Mouse (Mus musculus): Measurements from ENCODE around the gene Dlgap4. TPM values are rescaled to one million over a fixed set of nuclear protein-coding genes. Genes with fewer than 3 reads are reported as not detected.

Gene Dlgap4
- polyA plus RNA-seq, 1 experiment, result 40.7 TPM

DNA sequence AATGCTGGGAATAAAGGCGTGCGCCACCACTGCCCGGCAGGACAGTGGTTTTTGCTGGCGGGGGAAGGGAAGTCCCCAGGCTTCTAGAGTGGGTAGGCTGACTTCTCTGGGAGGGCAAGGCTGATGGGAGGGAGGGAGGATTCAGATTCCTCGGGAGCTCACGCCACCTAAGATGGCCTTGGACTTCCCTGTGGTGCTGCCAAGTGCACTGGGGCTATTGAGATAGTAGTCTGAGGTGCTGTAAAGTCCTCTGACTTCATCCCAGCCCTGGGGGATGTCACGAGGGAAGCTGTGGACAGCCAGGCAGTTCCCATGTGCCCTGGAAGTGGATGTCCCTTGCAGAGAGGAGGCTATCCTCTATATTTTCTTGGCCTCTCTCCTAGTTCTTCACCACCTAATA, 124.5 kb downstream of the Dlgap4 start:
- Histone ChIP-seq H3ac (ENCODE audit: control insufficient read depth, insufficient read length, low read depth) (no peak overlapping the region), H3K79me2 (ENCODE audit: control insufficient read depth, insufficient read depth) (peaks cover 100% of the 10 kb centered on the region), H3K79me3 (ENCODE audit: low read depth) (peaks cover 72% of the 10 kb centered on the region), H3K36me3 (ENCODE audit: control insufficient read depth, insufficient read depth) (no peaks in the 10 kb centered on the region), H3K27me3 (ENCODE audit: control insufficient read depth, insufficient read depth, insufficient read length) (no peaks in the 10 kb centered on the region), H3K4me3 (ENCODE audit: insufficient read depth, poor library complexity, severe bottlenecking) (no peak overlapping the region)
- TF ChIP-seq MAX (IDR thresholded peaks at IDR 0.05) (no peak), MYOD1 (IDR thresholded peaks at IDR 0.05; ENCODE audit: control insufficient read depth, insufficient read length, low read depth) (no peak), CEBPB (IDR thresholded peaks at IDR 0.05; ENCODE audit: low read depth) (no peak), MYOG (IDR thresholded peaks at IDR 0.05; ENCODE audit: control insufficient read depth, extremely low read depth, insufficient read length) (no peak), CTCF (IDR thresholded peaks at IDR 0.05; ENCODE audit: control insufficient read depth, insufficient read depth, insufficient read length) (no peak), FOSL1 (IDR thresholded peaks at IDR 0.05; ENCODE audit: insufficient read depth, low read length, poor library complexity, severe bottlenecking) (no peak), USF1 (IDR thresholded peaks at IDR 0.05; ENCODE audit: low read depth) (no peak)

DNA sequence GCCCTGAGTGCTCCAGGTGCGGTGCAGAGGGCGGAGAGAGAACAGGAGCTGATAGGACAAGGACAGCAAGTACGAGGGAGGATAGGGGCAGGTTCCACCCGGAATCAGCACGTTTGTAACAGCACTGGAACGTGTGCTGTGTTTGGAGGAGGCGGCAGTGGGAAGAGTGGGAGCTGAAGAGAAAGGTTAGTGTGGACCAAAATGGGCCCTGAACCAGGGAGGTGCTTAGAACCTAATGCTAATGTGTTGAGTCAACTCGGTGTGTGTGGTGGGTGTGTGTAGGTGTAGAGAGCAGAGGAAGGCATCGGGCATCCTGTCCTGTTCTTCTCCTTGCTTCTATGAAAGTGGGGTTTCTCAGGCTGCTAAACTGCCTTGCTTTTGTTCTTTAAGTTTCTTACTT, 127.8 kb downstream of the Dlgap4 start:
- no peak overlapping the region for H3K4me3 ChIP-seq (ENCODE audit: insufficient read depth, poor library complexity, severe bottlenecking)
- H3K79me2 ChIP-seq (ENCODE audit: control insufficient read depth, insufficient read depth), result peaks cover 97% of the 10 kb centered on the region
- H3K27me3 ChIP-seq (ENCODE audit: control insufficient read depth, insufficient read depth, insufficient read length), result no peaks in the 10 kb centered on the region
- peaks cover 5% of the 10 kb centered on the region for H3K36me3 ChIP-seq (ENCODE audit: control insufficient read depth, insufficient read depth)
- TF ChIP-seq CEBPB (IDR thresholded peaks at IDR 0.05; ENCODE audit: low read depth) (no peak), MYOD1 (IDR thresholded peaks at IDR 0.05; ENCODE audit: control insufficient read depth, insufficient read length, low read depth) (no peak), FOSL1 (IDR thresholded peaks at IDR 0.05; ENCODE audit: insufficient read depth, low read length, poor library complexity, severe bottlenecking) (no peak), USF1 (IDR thresholded peaks at IDR 0.05; ENCODE audit: low read depth) (no peak), CTCF (IDR thresholded peaks at IDR 0.05; ENCODE audit: control insufficient read depth, insufficient read depth, insufficient read length) (no peak), MAX (IDR thresholded peaks at IDR 0.05) (no peak), MYOG (IDR thresholded peaks at IDR 0.05; ENCODE audit: control insufficient read depth, extremely low read depth, insufficient read length) (no peak)
- H3K79me3 ChIP-seq (ENCODE audit: low read depth), result peaks cover 64% of the 10 kb centered on the region
- H3ac ChIP-seq (ENCODE audit: control insufficient read depth, insufficient read length, low read depth), result no peak overlapping the region

GRCm38 (mm10) chr2:156741998-156742397, 128.5 kb downstream of the Dlgap4 start:
- Histone ChIP-seq H3K27me3 (ENCODE audit: control insufficient read depth, insufficient read depth, insufficient read length) (no peaks in the 10 kb centered on the region), H3K4me3 (ENCODE audit: insufficient read depth, poor library complexity, severe bottlenecking) (no peak overlapping the region), H3K36me3 (ENCODE audit: control insufficient read depth, insufficient read depth) (peaks cover 10% of the 10 kb centered on the region), H3K79me3 (ENCODE audit: low read depth) (peaks cover 60% of the 10 kb centered on the region), H3K79me2 (ENCODE audit: control insufficient read depth, insufficient read depth) (peaks cover 90% of the 10 kb centered on the region), H3ac (ENCODE audit: control insufficient read depth, insufficient read length, low read depth) (no peak overlapping the region)
- TF ChIP-seq USF1 (IDR thresholded peaks at IDR 0.05; ENCODE audit: low read depth) (no peak), MYOG (IDR thresholded peaks at IDR 0.05; ENCODE audit: control insufficient read depth, extremely low read depth, insufficient read length) (no peak), MYOD1 (IDR thresholded peaks at IDR 0.05; ENCODE audit: control insufficient read depth, insufficient read length, low read depth) (no peak), FOSL1 (IDR thresholded peaks at IDR 0.05; ENCODE audit: insufficient read depth, low read length, poor library complexity, severe bottlenecking) (no peak), CEBPB (IDR thresholded peaks at IDR 0.05; ENCODE audit: low read depth) (no peak)

- Histone ChIP-seq H3K4me3 (ENCODE audit: insufficient read depth, poor library complexity, severe bottlenecking) (no peak overlapping the region), H3K27me3 (ENCODE audit: control insufficient read depth, insufficient read depth, insufficient read length) (no peaks in the 10 kb centered on the region), H3K36me3 (ENCODE audit: control insufficient read depth, insufficient read depth) (peaks cover 22% of the 10 kb centered on the region), H3K79me3 (ENCODE audit: low read depth) (peaks cover 50% of the 10 kb centered on the region), H3K79me2 (ENCODE audit: control insufficient read depth, insufficient read depth) (peaks cover 78% of the 10 kb centered on the region), H3ac (ENCODE audit: control insufficient read depth, insufficient read length, low read depth) (no peak overlapping the region)
- TF ChIP-seq CTCF (IDR thresholded peaks at IDR 0.05; ENCODE audit: control insufficient read depth, insufficient read depth, insufficient read length) (no peak), MAX (IDR thresholded peaks at IDR 0.05) (no peak), MYOD1 (IDR thresholded peaks at IDR 0.05; ENCODE audit: control insufficient read depth, insufficient read length, low read depth) (no peak), CEBPB (IDR thresholded peaks at IDR 0.05; ENCODE audit: low read depth) (no peak), MYOG (IDR thresholded peaks at IDR 0.05; ENCODE audit: control insufficient read depth, extremely low read depth, insufficient read length) (no peak), FOSL1 (IDR thresholded peaks at IDR 0.05; ENCODE audit: insufficient read depth, low read length, poor library complexity, severe bottlenecking) (no peak)
Measured at GRCm38 (mm10) chr2:156743248-156743647, 129.7 kb downstream of the Dlgap4 start.

DNA sequence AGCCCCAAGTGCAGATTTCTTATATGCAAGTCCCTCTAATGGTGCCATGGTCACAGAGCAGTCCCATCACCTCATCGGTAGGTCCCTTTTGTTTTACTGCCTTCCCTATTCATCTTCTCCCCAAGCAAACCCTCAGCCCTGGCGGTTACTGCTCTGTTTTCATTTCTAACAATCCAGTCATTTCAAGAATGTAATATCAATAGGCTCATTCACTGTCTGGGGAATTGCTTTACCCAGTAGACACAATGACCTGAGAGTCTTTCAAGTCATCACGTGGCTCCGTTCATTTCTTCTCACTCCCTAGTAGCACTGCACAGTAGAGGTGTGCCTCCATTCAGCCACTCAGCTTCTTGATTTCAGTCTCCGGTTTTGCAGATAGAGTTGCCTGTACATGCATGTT, 130.9 kb downstream of the Dlgap4 start:
- Histone ChIP-seq H3K79me3 (ENCODE audit: low read depth) (peaks cover 43% of the 10 kb centered on the region), H3K36me3 (ENCODE audit: control insufficient read depth, insufficient read depth) (peaks cover 27% of the 10 kb centered on the region), H3ac (ENCODE audit: control insufficient read depth, insufficient read length, low read depth) (no peak overlapping the region), H3K4me3 (ENCODE audit: insufficient read depth, poor library complexity, severe bottlenecking) (no peak overlapping the region), H3K79me2 (ENCODE audit: control insufficient read depth, insufficient read depth) (peaks cover 66% of the 10 kb centered on the region), H3K27me3 (ENCODE audit: control insufficient read depth, insufficient read depth, insufficient read length) (no peaks in the 10 kb centered on the region)
- TF ChIP-seq MYOG (IDR thresholded peaks at IDR 0.05; ENCODE audit: control insufficient read depth, extremely low read depth, insufficient read length), result no peak
- TF ChIP-seq MYOD1 (IDR thresholded peaks at IDR 0.05; ENCODE audit: control insufficient read depth, insufficient read length, low read depth), result no peak
- TF ChIP-seq USF1 (IDR thresholded peaks at IDR 0.05; ENCODE audit: low read depth), result no peak
- no peak for TF ChIP-seq CTCF (IDR thresholded peaks at IDR 0.05; ENCODE audit: control insufficient read depth, insufficient read depth, insufficient read length)
- TF ChIP-seq CEBPB (IDR thresholded peaks at IDR 0.05; ENCODE audit: low read depth), result no peak
- TF ChIP-seq FOSL1 (IDR thresholded peaks at IDR 0.05; ENCODE audit: insufficient read depth, low read length, poor library complexity, severe bottlenecking), result no peak
- no peak for TF ChIP-seq MAX (IDR thresholded peaks at IDR 0.05)

DNA sequence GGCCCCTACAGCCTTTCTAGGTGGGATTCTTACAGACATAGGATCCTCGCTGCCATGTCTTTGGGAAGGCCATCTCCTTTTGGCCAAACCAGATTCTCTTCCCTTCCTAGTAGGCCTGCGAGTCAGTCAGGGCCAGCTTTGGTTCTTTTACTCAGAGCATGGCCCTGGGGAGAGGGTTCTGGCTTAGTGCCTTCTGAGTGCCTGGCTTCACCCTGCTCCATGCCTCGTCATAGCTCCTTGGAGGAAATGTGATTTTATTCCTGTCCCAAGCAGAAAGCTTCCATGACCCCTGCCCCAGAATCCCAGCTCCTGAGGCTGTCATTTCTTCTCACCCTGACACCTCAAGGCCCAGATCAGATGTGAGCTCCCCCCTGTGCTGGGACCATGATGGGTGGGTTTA, 133.8 kb downstream of the Dlgap4 start:
- peaks cover 16% of the 10 kb centered on the region for H3K79me3 ChIP-seq (ENCODE audit: low read depth)
- H3K4me3 ChIP-seq (ENCODE audit: insufficient read depth, poor library complexity, severe bottlenecking), result no peak overlapping the region
- H3K27me3 ChIP-seq (ENCODE audit: control insufficient read depth, insufficient read depth, insufficient read length), result no peaks in the 10 kb centered on the region
- peaks cover 47% of the 10 kb centered on the region for H3K36me3 ChIP-seq (ENCODE audit: control insufficient read depth, insufficient read depth)
- H3K79me2 ChIP-seq (ENCODE audit: control insufficient read depth, insufficient read depth), result peaks cover 37% of the 10 kb centered on the region
- no peak overlapping the region for H3ac ChIP-seq (ENCODE audit: control insufficient read depth, insufficient read length, low read depth)
- no peak for TF ChIP-seq CEBPB (IDR thresholded peaks at IDR 0.05; ENCODE audit: low read depth)
- no peak for TF ChIP-seq USF1 (IDR thresholded peaks at IDR 0.05; ENCODE audit: low read depth)
- TF ChIP-seq FOSL1 (IDR thresholded peaks at IDR 0.05; ENCODE audit: insufficient read depth, low read length, poor library complexity, severe bottlenecking), result no peak
- no peak for TF ChIP-seq CTCF (IDR thresholded peaks at IDR 0.05; ENCODE audit: control insufficient read depth, insufficient read depth, insufficient read length)
- no peak for TF ChIP-seq MAX (IDR thresholded peaks at IDR 0.05)
- TF ChIP-seq MYOD1 (IDR thresholded peaks at IDR 0.05; ENCODE audit: control insufficient read depth, insufficient read length, low read depth), result no peak
- no peak for TF ChIP-seq MYOG (IDR thresholded peaks at IDR 0.05; ENCODE audit: control insufficient read depth, extremely low read depth, insufficient read length)
